Mouse (Mus musculus) hindbrain, embryonic 10.5 days (tissue): ENCODE results near the gene Thbs1. TPM values are rescaled to one million over a fixed set of nuclear protein-coding genes. Genes with fewer than 3 reads are reported as not detected.
A peak's percentile ranks its signal among the peaks of the same experiment; 100 is the strongest.
"Not testable (repeated sequence)": the region's sequence is repeated elsewhere in the genome, so short reads cannot be mapped to it uniquely, and the experiment has no call there.

Source experiments
- DNase-seq: peaks from one replicate; pipeline ENCODE4 v3.0.0-alpha.2; 2017; ENCODE audit warnings: low spot score
- H3K27ac ChIP-seq: fragments of 300-500 bp; sonication (generic); 2 replicates; pipeline ENCODE4 v1.5.1; 2016; ENCODE audit warnings: mild to moderate bottlenecking, moderate library complexity
- H3K27me3 ChIP-seq: fragments of 300-500 bp; sonication (generic); 2 replicates; pipeline ENCODE4 v1.6.1; 2016; ENCODE audit warnings: mild to moderate bottlenecking; ENCODE audit not compliant: poor library complexity, insufficient read depth, severe bottlenecking
- H3K36me3 ChIP-seq: fragments of 300-500 bp; sonication (generic); 2 replicates; pipeline ENCODE4 v1.6.1; 2016; ENCODE audit warnings: mild to moderate bottlenecking, moderate library complexity
- H3K4me1 ChIP-seq: fragments of 300-500 bp; sonication (generic); replicated peaks from 2 replicates; pipeline ENCODE4 v1.6.1; 2016; ENCODE audit warnings: mild to moderate bottlenecking
- H3K4me3 ChIP-seq: fragments of 300-500 bp; sonication (generic); 2 replicates; pipeline ENCODE4 v1.5.1; 2016; ENCODE audit warnings: mild to moderate bottlenecking, moderate library complexity
- H3K9me3 ChIP-seq: fragments of 300-500 bp; sonication (generic); 2 replicates; pipeline ENCODE4 v1.6.1; 2016; ENCODE audit warnings: mild to moderate bottlenecking, moderate library complexity
- WGBS: fragments of 180-500 bp; shearing (Covaris S2); methylation state at CpG from one replicate; pipeline ENCODE4 v1.1.7; 2016; 5-methylcytosine and 5-hydroxymethylcytosine counted together
- polyA plus RNA-seq: library from polyadenylated mRNA; unstranded; fragments of >200 nt; fragmentation: Nextera tagmentation; extraction: Ambion mirVana; gene quantifications from 2 replicates; pipeline ENCODE4 v1.2.1, GENCODE M21; 2016

Thbs1 gene
- polyA plus RNA-seq, 1 experiment from 2014 or later = 33.8 TPM

GRCm38 (mm10) chr2:118128313-118128712 lies 16.6 kb downstream of the Thbs1 start:
- Histone ChIP-seq H3K36me3 (peaks cover 31% of the 10 kb centered on the region), H3K4me3 (no peak overlapping the region), H3K27me3 (no peaks in the 10 kb centered on the region), H3K9me3 (no peaks in the 10 kb centered on the region), H3K27ac (no peak overlapping the region), H3K4me1 (peaks cover 4% of the 10 kb centered on the region)
- 87% methylated on average over 3 of the region's 3 CpGs for WGBS
- DNase-seq = no peak

GRCm38 (mm10) chr2:118137071-118137470 lies 25.4 kb downstream of the Thbs1 start:
- DNase-seq = no peak

GRCm38 (mm10) chr2:118137776-118138175 lies 26.1 kb downstream of the Thbs1 start:
- no peaks in the 10 kb centered on the region for H3K36me3 ChIP-seq
- no peak overlapping the region for H3K4me3 ChIP-seq
- H3K27me3 ChIP-seq = no peaks in the 10 kb centered on the region
- no peaks in the 10 kb centered on the region for H3K9me3 ChIP-seq
- H3K27ac ChIP-seq = no peak overlapping the region
- WGBS = 89% methylated on average over 2 of the region's 2 CpGs
- DNase-seq = no peak
- no peaks in the 10 kb centered on the region for H3K4me1 ChIP-seq

More at GRCm38 (mm10) chr2:118137071-118137470, 25.4 kb downstream of the Thbs1 start:
- no peaks in the 10 kb centered on the region for H3K4me1 ChIP-seq
- H3K4me3 ChIP-seq = no peak overlapping the region
- no peak overlapping the region for H3K27ac ChIP-seq
- no peaks in the 10 kb centered on the region for H3K36me3 ChIP-seq
- WGBS = 87% methylated on average over 9 of the region's 9 CpGs
- H3K9me3 ChIP-seq = no peaks in the 10 kb centered on the region
- no peaks in the 10 kb centered on the region for H3K27me3 ChIP-seq

DNA sequence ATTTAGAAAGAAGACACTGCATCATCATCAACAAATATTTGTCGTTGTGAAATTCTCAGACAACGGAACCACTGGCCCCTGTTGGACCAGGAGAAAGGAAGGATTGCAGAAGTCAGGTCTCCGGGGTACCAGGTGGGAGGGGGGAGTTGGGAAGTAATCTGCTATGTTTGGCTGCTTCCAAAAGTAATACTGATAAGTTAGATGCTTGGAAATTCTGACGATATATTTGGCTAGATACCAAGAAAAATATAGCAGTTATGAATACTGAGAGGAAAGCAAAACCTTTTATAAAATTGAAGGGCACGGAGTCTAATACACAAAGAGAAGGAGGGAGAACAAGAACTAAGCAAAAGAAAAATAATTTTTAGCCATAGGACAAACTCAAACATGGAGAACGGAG lies 27.6 kb downstream of the Thbs1 start:
- no peaks in the 10 kb centered on the region for H3K27me3 ChIP-seq
- H3K4me3 ChIP-seq = no peak overlapping the region

DNA sequence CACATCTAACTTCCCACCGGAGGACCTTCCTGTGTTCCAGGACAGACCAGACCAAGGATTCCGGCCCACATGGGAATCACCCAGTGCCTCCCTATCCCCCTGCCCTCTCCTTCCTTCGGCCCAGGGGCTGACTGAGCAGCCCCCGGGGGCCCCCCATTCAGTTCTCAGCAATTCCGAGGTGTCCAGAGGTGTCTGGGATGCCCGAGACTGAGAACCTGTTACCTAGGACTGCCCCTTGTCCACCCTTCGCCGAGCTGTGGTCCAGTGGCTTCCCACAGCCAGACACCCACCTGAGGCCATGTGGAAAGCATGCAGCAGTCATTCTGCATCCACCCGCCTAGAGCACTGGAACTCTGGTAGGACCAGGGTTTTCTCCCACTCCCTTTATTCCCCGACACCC lies 30.0 kb downstream of the Thbs1 start:
- Histone ChIP-seq H3K4me1 (no peaks in the 10 kb centered on the region), H3K4me3 (no peak overlapping the region), H3K9me3 (no peaks in the 10 kb centered on the region), H3K27me3 (no peaks in the 10 kb centered on the region), H3K27ac (no peak overlapping the region), H3K36me3 (no peaks in the 10 kb centered on the region)
- no peak for DNase-seq
- WGBS = 90% methylated on average over 10 of the region's 10 CpGs

More for the DNA sequence above, 27.6 kb downstream of the Thbs1 start:
- H3K27ac ChIP-seq = no peak overlapping the region
- no peaks in the 10 kb centered on the region for H3K36me3 ChIP-seq
- DNase-seq = no peak
- H3K4me1 ChIP-seq = no peaks in the 10 kb centered on the region
- H3K9me3 ChIP-seq = no peaks in the 10 kb centered on the region
- WGBS = 91% methylated on average over 6 of the region's 6 CpGs

- WGBS = 56% methylated on average over 3 of the region's 3 CpGs
- not testable (repeated sequence) for DNase-seq, H3K4me3 ChIP-seq, H3K27ac ChIP-seq, H3K27me3 ChIP-seq, H3K4me1 ChIP-seq, H3K36me3 ChIP-seq, H3K9me3 ChIP-seq
Observed at GRCm38 (mm10) chr2:118147749-118148148, 36.1 kb downstream of the Thbs1 start.

DNA sequence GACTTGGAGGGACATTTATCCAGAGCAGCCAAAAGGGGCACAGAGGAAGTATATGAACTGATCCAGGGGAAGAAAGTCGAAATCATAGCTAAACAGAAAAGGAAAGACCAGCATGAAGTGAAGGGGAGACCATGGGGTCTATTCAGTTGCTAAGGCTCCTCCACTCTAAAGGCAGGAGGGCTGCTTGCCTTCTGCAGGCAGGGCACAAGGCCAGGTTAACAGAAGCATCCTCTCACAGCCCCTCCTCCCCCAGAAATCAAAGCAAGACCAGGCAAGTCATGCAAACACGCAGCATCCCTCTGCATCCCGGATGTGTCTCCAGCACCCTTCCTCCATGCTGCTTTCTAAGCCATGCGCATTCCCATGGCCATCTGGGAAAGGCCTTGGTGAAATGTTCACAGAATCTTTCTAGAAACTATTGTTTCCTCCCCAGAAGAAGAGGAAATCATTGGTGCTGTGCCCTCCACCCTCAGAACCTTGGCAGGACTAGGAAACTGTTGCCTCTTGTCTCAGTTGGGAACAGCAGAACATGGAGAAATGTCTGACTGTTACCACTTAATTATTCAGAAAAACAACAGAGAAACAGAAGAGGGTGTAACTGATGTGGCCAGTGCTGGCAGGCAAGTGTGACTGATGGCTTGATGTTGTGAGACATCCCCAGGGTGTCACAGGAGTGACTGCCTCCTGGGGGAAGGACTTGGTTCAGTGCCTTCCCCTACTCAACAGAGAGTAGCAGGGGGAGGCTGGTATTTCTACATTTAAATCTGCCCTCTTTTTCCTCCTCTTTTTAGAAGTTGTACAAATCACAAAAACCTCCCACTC lies 36.9 kb downstream of the Thbs1 start:
- Histone ChIP-seq H3K4me3 (no peak overlapping the region), H3K36me3 (no peaks in the 10 kb centered on the region), H3K9me3 (no peaks in the 10 kb centered on the region), H3K27me3 (no peaks in the 10 kb centered on the region), H3K4me1 (peaks cover 9% of the 10 kb centered on the region; the same call in 1 of the 2 replicates), H3K27ac (no peak overlapping the region)
- 70% methylated on average over 4 of the region's 4 CpGs for WGBS
- DNase-seq = no peak

- Histone ChIP-seq H3K27ac (no peak overlapping the region), H3K4me1 (peaks cover 9% of the 10 kb centered on the region; the same call in 1 of the 2 replicates)
- 80% methylated on average over 12 of the region's 12 CpGs for WGBS
Observed at GRCm38 (mm10) chr2:118149855-118150563, 38.3 kb downstream of the Thbs1 start.

GRCm38 (mm10) chr2:118158095-118158494 lies 46.4 kb downstream of the Thbs1 start:
- Histone ChIP-seq H3K27me3 (no peaks in the 10 kb centered on the region), H3K4me1 (peaks cover 54% of the 10 kb centered on the region), H3K9me3 (no peaks in the 10 kb centered on the region), H3K27ac (no peak overlapping the region), H3K36me3 (no peaks in the 10 kb centered on the region), H3K4me3 (no peak overlapping the region)
- DNase-seq = no peak
- WGBS = 87% methylated on average over 3 of the region's 3 CpGs

More at GRCm38 (mm10) chr2:118149855-118150563, 38.3 kb downstream of the Thbs1 start:
- DNase-seq = no peak
- Histone ChIP-seq H3K9me3 (no peaks in the 10 kb centered on the region), H3K4me3 (no peak overlapping the region), H3K27me3 (no peaks in the 10 kb centered on the region), H3K36me3 (no peaks in the 10 kb centered on the region)

- peak; percentile 18 for DNase-seq
- H3K27me3 ChIP-seq = no peaks in the 10 kb centered on the region
- peaks cover 59% of the 10 kb centered on the region for H3K4me1 ChIP-seq
- no peak overlapping the region for H3K4me3 ChIP-seq
- no peaks in the 10 kb centered on the region for H3K9me3 ChIP-seq
- H3K36me3 ChIP-seq = no peaks in the 10 kb centered on the region
- peak overlapping the region; percentile 84 for H3K27ac ChIP-seq
- whole genome bisulfite sequencing = 58% methylated on average over 6 of the region's 6 CpGs
Observed at GRCm38 (mm10) chr2:118159126-118159525, 47.5 kb downstream of the Thbs1 start.

DNA sequence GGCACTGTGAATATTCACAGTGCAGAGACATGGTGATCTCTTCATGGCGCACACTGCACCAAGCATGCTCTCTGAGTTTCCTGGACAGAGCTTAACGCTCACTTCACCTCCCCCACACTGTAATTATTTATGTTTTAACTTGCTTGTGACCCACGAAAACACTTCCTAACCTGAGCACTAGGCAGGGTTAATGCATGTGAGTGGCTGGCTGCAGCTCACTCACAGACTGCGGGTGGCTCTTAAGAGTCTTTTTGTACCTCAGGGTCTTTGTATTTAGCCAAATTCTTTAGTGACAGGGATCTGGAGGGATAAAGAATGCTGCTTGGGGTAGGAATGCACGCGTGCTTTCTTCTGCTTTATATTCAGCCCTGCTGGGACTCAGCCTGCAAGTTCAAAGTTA lies 48.9 kb downstream of the Thbs1 start:
- WGBS = 10% methylated on average over 6 of the region's 6 CpGs
- H3K9me3 ChIP-seq = no peaks in the 10 kb centered on the region
- H3K27me3 ChIP-seq = no peaks in the 10 kb centered on the region
- no peak overlapping the region for H3K4me3 ChIP-seq
- H3K27ac ChIP-seq = peak overlapping the region; percentile 84
- peak; percentile 35 for DNase-seq
- peaks cover 62% of the 10 kb centered on the region for H3K4me1 ChIP-seq
- no peaks in the 10 kb centered on the region for H3K36me3 ChIP-seq

- Histone ChIP-seq H3K27me3 (no peaks in the 10 kb centered on the region), H3K36me3 (no peaks in the 10 kb centered on the region), H3K27ac (peak overlapping the region; percentile 84), H3K4me1 (peaks cover 62% of the 10 kb centered on the region), H3K9me3 (no peaks in the 10 kb centered on the region), H3K4me3 (no peak overlapping the region)
- no peak for DNase-seq
- 68% methylated on average over 2 of the region's 2 CpGs for WGBS
Observed at GRCm38 (mm10) chr2:118160991-118161390, 49.3 kb downstream of the Thbs1 start.

DNA sequence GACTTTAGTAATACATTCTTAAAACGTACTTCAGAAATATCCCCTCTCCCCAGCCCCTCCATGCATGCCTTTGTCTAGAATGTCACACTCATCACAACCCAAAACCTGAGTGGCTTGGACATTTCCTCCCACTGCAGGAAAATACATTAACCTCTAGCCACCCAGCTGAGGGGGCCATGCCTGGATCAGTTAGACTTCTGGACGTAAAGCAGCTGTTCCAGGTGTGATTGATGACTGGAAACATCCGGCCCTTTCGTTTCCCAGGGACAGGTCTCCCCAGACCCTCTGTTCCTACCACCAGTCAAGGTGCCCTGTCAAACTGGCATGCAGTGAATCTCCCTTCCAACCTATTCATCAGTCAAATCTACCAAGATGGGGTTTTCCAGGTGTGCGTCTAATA lies 50.8 kb downstream of the Thbs1 start:
- no peak for DNase-seq
- Histone ChIP-seq H3K27me3 (no peaks in the 10 kb centered on the region), H3K36me3 (no peaks in the 10 kb centered on the region), H3K9me3 (no peaks in the 10 kb centered on the region), H3K4me1 (peaks cover 55% of the 10 kb centered on the region), H3K4me3 (no peak overlapping the region), H3K27ac (peak overlapping the region; percentile 56)
- 59% methylated on average over 5 of the region's 5 CpGs for WGBS
